Mouse (Mus musculus): ENCODE data around the gene Gm8334. TPM values are rescaled to one million over a fixed set of nuclear protein-coding genes. Genes with fewer than 3 reads are reported as not detected.
"Not testable (repeated sequence)": the region's sequence is repeated elsewhere in the genome, so short reads cannot be mapped to it uniquely, and the experiment has no call there.

Gm8334 gene
- polyA plus RNA-seq (2012; ENCODE audit: insufficient read depth, insufficient read length, missing spikeins) = not detected in 2 replicates

DNA sequence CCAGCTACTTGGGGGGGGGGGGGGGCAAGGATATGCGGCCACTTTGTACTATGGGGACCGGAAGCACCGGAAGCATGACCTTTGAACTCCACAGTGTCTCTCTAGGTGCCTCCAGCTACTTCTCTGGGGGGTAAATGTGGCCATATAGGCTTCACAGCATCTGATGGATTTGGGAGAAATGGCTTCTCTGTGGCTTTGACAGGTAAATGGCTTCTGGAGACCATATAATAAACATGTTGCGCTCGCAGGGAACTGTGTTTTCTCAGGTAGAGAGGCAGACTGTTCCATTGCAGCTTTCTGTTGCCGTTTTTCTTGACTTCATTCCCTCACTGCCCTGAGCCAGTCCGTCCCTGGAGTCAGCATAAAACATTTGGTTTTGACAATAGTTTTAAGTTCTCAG, at the start of gene Gm8334:
Gm8334 (minus strand) TSS at position 101 of the 400 bp plus-strand sequence.
- not testable (repeated sequence) for H3K4me1 ChIP-seq (ENCODE audit: control insufficient read depth, insufficient read depth, insufficient read length, low read length); H3K27ac ChIP-seq (replicated peaks; ENCODE audit: low read depth, low read length); H3K4me3 ChIP-seq (ENCODE audit: insufficient read depth, low read depth, low read length)

DNA sequence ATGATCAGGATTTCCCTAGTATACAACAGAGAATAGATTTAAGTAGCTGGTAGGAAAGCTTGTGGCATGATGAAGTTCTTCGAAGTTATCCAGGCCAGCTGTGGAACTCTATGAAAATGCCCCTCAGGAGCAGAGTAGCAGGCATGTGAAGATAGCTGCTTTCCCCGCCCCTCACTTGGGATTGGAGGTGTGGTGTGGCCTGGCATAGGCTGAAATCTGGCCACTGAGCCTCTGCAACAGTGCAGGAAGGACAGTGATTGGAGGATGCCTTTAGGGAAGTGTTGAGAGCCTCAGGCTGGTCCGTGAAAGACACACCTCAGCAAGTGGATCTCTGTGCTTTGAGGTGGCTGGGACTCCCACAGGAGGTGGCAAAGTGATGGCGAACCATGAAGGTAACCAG, 48.3 kb upstream of the Gm8334 start, which contains the start of gene Gm15127:
Gm15127 (plus strand) TSS at position 301 of the 400 bp plus-strand sequence.
- H3K4me1 ChIP-seq (ENCODE audit: control insufficient read depth, insufficient read depth, insufficient read length, low read length); H3K4me3 ChIP-seq (ENCODE audit: insufficient read depth, low read depth, low read length); H3K27ac ChIP-seq (replicated peaks; ENCODE audit: low read depth, low read length): not testable (repeated sequence)

Other genes with a start within 250 kb of the Gm8334 start
- gene Gm15114, start 126.2 kb downstream of the Gm8334 start, polyA plus RNA-seq (2012; ENCODE audit: insufficient read depth, insufficient read length, missing spikeins) = not detected in 2 replicates
- gene Gm15127, start 48.4 kb upstream of the Gm8334 start, polyA plus RNA-seq (2012; ENCODE audit: insufficient read depth, insufficient read length, missing spikeins) = not detected in 2 replicates
- not detected in 2 replicates for gene Luzp4, start 242.5 kb upstream of the Gm8334 start, polyA plus RNA-seq (2012; ENCODE audit: insufficient read depth, insufficient read length, missing spikeins)

Measured in brown adipose tissue, adult 24 weeks (tissue).